Mouse (Mus musculus) mouse trophoblast stem cell (cell line): ENCODE data around the gene Gm11985.

Experiments used
- in situ Hi-C, 2 experiments: fragments of 300-500 bp; cut with MseI, MboI; formaldehyde crosslinking; loops; 2 replicates in 1 of 2; 3 replicates in 1 of 2; pipeline ENCODE4 v1.15.1; 2025

Gene Gm11985

GRCm38 (mm10) chr11:7202206-7202605, 13.8 kb upstream of the Gm11985 start:
- in situ Hi-C loops, result loop anchor here (10.0 to 25.0 kb wide), 3 partner anchors 935 to 1203 kb away; no protein-coding TSS in a partner anchor

GRCm38 (mm10) chr11:7200393-7200783, 12.0 kb upstream of the Gm11985 start:
- in situ Hi-C loops, result loop anchor here (10.0 to 25.0 kb wide), 3 partner anchors 937 to 1204 kb away; no protein-coding TSS in a partner anchor

GRCm38 (mm10) chr11:7199736-7200392, 11.5 kb upstream of the Gm11985 start:
- in situ Hi-C loops, result loop anchor here (10.0 to 25.0 kb wide), 3 partner anchors 937 to 1205 kb away; no protein-coding TSS in a partner anchor

GRCm38 (mm10) chr11:7198481-7199256, 10.3 kb upstream of the Gm11985 start:
- in situ Hi-C loops, result no loop called here

GRCm38 (mm10) chr11:7198006-7198405, 9.6 kb upstream of the Gm11985 start:
- in situ Hi-C loops, result no loop called here

GRCm38 (mm10) chr11:7197491-7197941, 9.1 kb upstream of the Gm11985 start, which contains the start of gene Igfbp1:
Gene Igfbp1 (plus strand): TSS chr11:7197782.
- in situ Hi-C loops, result no loop called here

- in situ Hi-C loops, result no loop called here
Measured at GRCm38 (mm10) chr11:7195312-7195685, 6.9 kb upstream of the Gm11985 start.

GRCm38 (mm10) chr11:7194432-7195311, 6.3 kb upstream of the Gm11985 start:
- in situ Hi-C loops, result no loop called here

GRCm38 (mm10) chr11:7193134-7193533, 4.8 kb upstream of the Gm11985 start:
- in situ Hi-C loops, result no loop called here

GRCm38 (mm10) chr11:7192710-7193109, 4.3 kb upstream of the Gm11985 start:
- in situ Hi-C loops, result no loop called here

GRCm38 (mm10) chr11:7187472-7187871, 897 bp downstream of the Gm11985 start:
- in situ Hi-C loops, result no loop called here

- in situ Hi-C loops, result no loop called here
Measured at GRCm38 (mm10) chr11:7184420-7184819, 3.9 kb downstream of the Gm11985 start.

- in situ Hi-C loops, result no loop called here
Measured at GRCm38 (mm10) chr11:7182409-7183042, 5.8 kb downstream of the Gm11985 start.

- in situ Hi-C loops, result no loop called here
Measured at GRCm38 (mm10) chr11:7179276-7179675, 9.1 kb downstream of the Gm11985 start.

GRCm38 (mm10) chr11:7178724-7179123, 9.6 kb downstream of the Gm11985 start:
- in situ Hi-C loops, result no loop called here

- in situ Hi-C loops, result no loop called here
Measured at GRCm38 (mm10) chr11:7173664-7174063, 14.7 kb downstream of the Gm11985 start.

GRCm38 (mm10) chr11:7169645-7170044, 18.7 kb downstream of the Gm11985 start:
- in situ Hi-C loops, result no loop called here

GRCm38 (mm10) chr11:7164416-7164815, 24.0 kb downstream of the Gm11985 start:
- in situ Hi-C loops, result no loop called here

GRCm38 (mm10) chr11:7161502-7162174, 26.7 kb downstream of the Gm11985 start:
- in situ Hi-C loops, result no loop called here

- in situ Hi-C loops, result no loop called here
Measured at GRCm38 (mm10) chr11:7160637-7161101, 27.7 kb downstream of the Gm11985 start.

GRCm38 (mm10) chr11:7160146-7160545, 28.2 kb downstream of the Gm11985 start:
- in situ Hi-C loops, result no loop called here
